Mouse (Mus musculus) neural tube, embryonic 15.5 days (tissue): ENCODE data around the gene Reg4. TPM values are rescaled to one million over a fixed set of nuclear protein-coding genes. Genes with fewer than 3 reads are reported as not detected.

Experiments used
- polyA plus RNA-seq: library from polyadenylated mRNA; unstranded; fragments of >200 nt; fragmentation: Nextera tagmentation; extraction: Ambion mirVana; gene quantifications from 2 replicates; pipeline ENCODE4 v1.2.1, GENCODE M21; 2015

Gene Reg4
- polyA plus RNA-seq, 1 experiment from 2014 or later, result not detected

Other genes with a start within 250 kb of the Reg4 start
- gene Notch2, start 208.6 kb upstream of the Reg4 start, polyA plus RNA-seq, result 9.0 and 11.3 TPM in 2 replicates
- not detected in 2 replicates for gene Adam30, start 61.5 kb upstream of the Reg4 start, polyA plus RNA-seq
- gene Hmgcs2, start 58.3 kb downstream of the Reg4 start, polyA plus RNA-seq, result 15.3 and 17.7 TPM in 2 replicates
- 156 and 225 TPM in 2 replicates for gene Phgdh, start 117.8 kb downstream of the Reg4 start, polyA plus RNA-seq
- gene Zfp697, start 160.3 kb downstream of the Reg4 start, polyA plus RNA-seq, result 15.8 and 17.0 TPM in 2 replicates
- not detected in 2 replicates for gene Gm4450, start 235.0 kb downstream of the Reg4 start, polyA plus RNA-seq